Mouse (Mus musculus) midbrain, embryonic 11.5 days (tissue): ENCODE measurements at regions not wholly inside any gene's neighbourhood (a gene's known extent, or its start where the extent isn't known, plus 50 kb on each side); places are given as distances from the start of the nearest gene placed in this dataset.

Experiments
- ATAC-seq: fragments of 200-750 bp; cut with Nextera tagmentation; 2 replicates; pipeline ENCODE4 v1.8.0; 2017; ENCODE audit warnings: moderate TSS enrichment, moderate library complexity; ENCODE audit not compliant: low FRiP score
- DNase-seq: peaks from one replicate; pipeline ENCODE4 v3.0.0; 2015; ENCODE audit warnings: low spot score; ENCODE audit errors: missing footprints
- H3K27ac ChIP-seq: fragments of 300-500 bp; sonication (generic); 2 replicates; pipeline ENCODE4 v1.5.1; 2014; ENCODE audit warnings: low read depth, low read length
- H3K27me3 ChIP-seq: fragments of 300-500 bp; sonication (generic); 2 replicates; pipeline ENCODE4 v1.6.1; 2014; ENCODE audit warnings: mild to moderate bottlenecking, low read length, moderate library complexity, mixed read lengths; ENCODE audit not compliant: control insufficient read depth, insufficient read depth
- H3K36me3 ChIP-seq: fragments of 300-500 bp; sonication (generic); 2 replicates; pipeline ENCODE4 v1.6.1; 2014; ENCODE audit warnings: mild to moderate bottlenecking, low read length, moderate library complexity, mixed read lengths; ENCODE audit not compliant: control insufficient read depth, insufficient read depth
- H3K4me1 ChIP-seq: fragments of 300-500 bp; sonication (generic); 2 replicates; pipeline ENCODE4 v1.6.1; 2014; ENCODE audit warnings: low read length; ENCODE audit not compliant: control insufficient read depth, insufficient read depth
- H3K4me2 ChIP-seq: fragments of 300-500 bp; sonication (generic); 2 replicates; pipeline ENCODE4 v1.6.1; 2014; ENCODE audit warnings: mild to moderate bottlenecking, moderate library complexity
- H3K4me3 ChIP-seq: fragments of 300-500 bp; sonication (generic); 2 replicates; pipeline ENCODE4 v1.5.1; 2014; ENCODE audit warnings: low read depth, low read length
- H3K9ac ChIP-seq: fragments of 300-500 bp; sonication (generic); 2 replicates; pipeline ENCODE4 v1.6.1; 2014; ENCODE audit warnings: low read length
- H3K9me3 ChIP-seq: fragments of 300-500 bp; sonication (generic); 2 replicates; pipeline ENCODE4 v1.6.1; 2016; ENCODE audit warnings: low read length; ENCODE audit not compliant: control insufficient read depth
- WGBS: fragments of 180-500 bp; shearing (Covaris S2); extraction: QIAGEN DNeasy Blood & Tissue Kit; methylation state at CpG from one replicate; pipeline ENCODE4 v1.1.7; 2014; 5-methylcytosine and 5-hydroxymethylcytosine counted together

- DNase-seq: no peak
- H3K36me3 ChIP-seq: no peaks in the 10 kb centered on the region
- H3K4me2 ChIP-seq: no peak overlapping the region
- H3K9me3 ChIP-seq: no peaks in the 10 kb centered on the region
- H3K9ac ChIP-seq: no peak overlapping the region
- WGBS: 82% methylated on average over 3 of the region's 3 CpGs
- H3K4me1 ChIP-seq: no peaks in the 10 kb centered on the region
- no peak overlapping the region for H3K4me3 ChIP-seq
- no peak overlapping the region for H3K27ac ChIP-seq
- ATAC-seq: no peak
- no peaks in the 10 kb centered on the region for H3K27me3 ChIP-seq
Measured at GRCm38 (mm10) chr1:113297807-113298206, 1433.1 kb upstream of the Dsel start.

- Histone ChIP-seq H3K36me3 (no peaks in the 10 kb centered on the region), H3K27me3 (no peaks in the 10 kb centered on the region), H3K4me3 (no peak overlapping the region), H3K27ac (no peak overlapping the region), H3K4me1 (no peaks in the 10 kb centered on the region), H3K9ac (no peak overlapping the region), H3K9me3 (no peaks in the 10 kb centered on the region), H3K4me2 (no peak overlapping the region)
- ATAC-seq (no peak), DNase-seq (no peak)
Measured at GRCm38 (mm10) chr1:113288242-113288641, 1423.5 kb upstream of the Dsel start.

DNA sequence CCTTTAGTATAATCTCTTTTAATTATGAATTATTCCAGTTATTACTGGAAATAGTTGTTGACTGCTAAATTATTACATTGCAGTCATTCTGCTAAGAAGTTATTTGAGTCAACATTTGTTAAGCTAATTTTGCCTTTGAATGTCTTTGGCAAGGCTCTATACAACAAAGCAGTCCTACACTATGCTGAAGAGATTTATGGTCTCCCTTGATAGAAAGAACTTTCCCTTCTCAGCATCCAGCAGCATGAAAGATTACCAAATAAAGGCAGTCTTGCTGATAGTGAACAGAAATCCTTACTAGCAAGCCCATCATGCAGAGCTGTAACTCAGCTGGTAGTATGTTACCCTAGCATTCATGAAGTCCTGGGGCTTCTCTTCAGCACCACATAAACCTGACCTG is 1419.4 kb upstream of the Dsel start:
- H3K4me3 ChIP-seq: no peak overlapping the region
- no peaks in the 10 kb centered on the region for H3K9me3 ChIP-seq
- H3K36me3 ChIP-seq: no peaks in the 10 kb centered on the region
- ATAC-seq: no peak
- DNase-seq: no peak
- H3K9ac ChIP-seq: no peak overlapping the region
- no peaks in the 10 kb centered on the region for H3K27me3 ChIP-seq
- H3K27ac ChIP-seq: no peak overlapping the region
- H3K4me1 ChIP-seq: no peaks in the 10 kb centered on the region
- no peak overlapping the region for H3K4me2 ChIP-seq

DNA sequence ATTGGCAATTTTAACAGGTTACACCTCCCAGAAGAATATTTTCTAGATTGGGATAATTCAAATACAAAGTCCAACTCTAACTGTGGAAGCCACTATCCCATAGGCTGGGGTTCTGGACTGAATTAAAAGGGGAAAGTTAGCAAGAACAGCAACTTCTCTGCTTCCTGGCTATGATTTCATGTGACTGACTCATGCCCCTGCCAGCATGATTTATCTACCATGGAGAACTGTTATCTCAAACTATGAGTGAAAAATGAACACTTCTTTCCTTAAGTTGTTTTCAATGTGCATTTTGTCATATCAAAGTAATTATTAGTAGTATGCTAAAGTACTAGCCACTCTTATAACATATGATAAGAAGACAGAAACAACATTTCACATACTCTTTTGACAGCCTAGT is 1394.7 kb upstream of the Dsel start:
- Histone ChIP-seq H3K4me3 (no peak overlapping the region), H3K4me1 (no peaks in the 10 kb centered on the region), H3K9me3 (no peaks in the 10 kb centered on the region), H3K36me3 (no peaks in the 10 kb centered on the region), H3K4me2 (no peak overlapping the region), H3K27ac (no peak overlapping the region), H3K9ac (no peak overlapping the region), H3K27me3 (no peaks in the 10 kb centered on the region)
- DNase-seq: no peak
- no peak for ATAC-seq

GRCm38 (mm10) chr1:113247325-113247724 is 1382.6 kb upstream of the Dsel start:
- no peaks in the 10 kb centered on the region for H3K4me1 ChIP-seq
- no peak overlapping the region for H3K4me2 ChIP-seq
- no peak for DNase-seq
- ATAC-seq: no peak
- no peaks in the 10 kb centered on the region for H3K27me3 ChIP-seq
- no peak overlapping the region for H3K9ac ChIP-seq
- no peaks in the 10 kb centered on the region for H3K36me3 ChIP-seq
- no peak overlapping the region for H3K4me3 ChIP-seq
- no peak overlapping the region for H3K27ac ChIP-seq
- no peaks in the 10 kb centered on the region for H3K9me3 ChIP-seq
- 70% methylated on average over 5 of the region's 5 CpGs for WGBS

GRCm38 (mm10) chr1:113210095-113210494 is 1345.4 kb upstream of the Dsel start:
- Histone ChIP-seq H3K27ac (no peak overlapping the region), H3K4me2 (no peak overlapping the region), H3K4me1 (no peaks in the 10 kb centered on the region), H3K9ac (no peak overlapping the region), H3K9me3 (no peaks in the 10 kb centered on the region), H3K36me3 (no peaks in the 10 kb centered on the region), H3K4me3 (no peak overlapping the region), H3K27me3 (no peaks in the 10 kb centered on the region)
- no peak for ATAC-seq
- WGBS: 85% methylated on average over 1 of the region's 1 CpGs
- DNase-seq: no peak

GRCm38 (mm10) chr1:113204019-113204418 is 1339.3 kb upstream of the Dsel start:
- H3K27ac ChIP-seq: no peak overlapping the region
- no peaks in the 10 kb centered on the region for H3K36me3 ChIP-seq
- no peaks in the 10 kb centered on the region for H3K27me3 ChIP-seq
- no peaks in the 10 kb centered on the region for H3K9me3 ChIP-seq
- no peak overlapping the region for H3K4me3 ChIP-seq
- DNase-seq (no peak), ATAC-seq (no peak)
- H3K4me2 ChIP-seq: no peak overlapping the region
- WGBS: 97% methylated on average over 1 of the region's 1 CpGs
- H3K9ac ChIP-seq: no peak overlapping the region
- H3K4me1 ChIP-seq: no peaks in the 10 kb centered on the region

DNA sequence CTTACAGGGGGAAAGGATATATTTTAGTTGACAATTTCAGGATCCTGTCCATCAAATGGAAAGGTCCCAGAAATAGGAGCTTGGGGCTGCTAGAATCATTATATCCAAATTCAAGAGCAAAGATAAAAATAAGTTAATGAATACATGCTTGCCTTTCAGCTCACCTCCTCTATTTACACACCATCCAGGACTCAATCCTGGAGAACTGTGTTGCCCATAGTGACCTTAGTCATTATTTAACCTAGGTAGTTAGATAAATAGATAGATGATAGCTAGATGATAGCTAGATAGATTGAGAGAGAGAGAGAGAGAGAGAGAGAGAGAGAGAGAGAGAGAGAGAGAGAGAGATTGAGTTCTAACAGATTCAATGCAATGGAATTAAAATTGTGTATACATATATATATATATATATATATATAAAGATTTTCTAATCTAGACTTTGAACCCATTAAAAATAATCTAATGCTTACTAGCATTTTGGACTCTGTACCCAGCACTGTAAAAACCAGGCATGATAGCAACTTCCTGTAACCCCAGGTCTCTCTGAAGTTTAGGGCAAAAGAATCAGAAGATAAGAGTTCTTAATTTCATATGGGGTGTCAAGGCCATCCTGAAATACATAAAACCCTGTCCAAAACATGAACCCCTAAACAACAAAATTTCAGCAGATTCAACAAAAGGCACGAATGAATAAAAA is 1329.5 kb upstream of the Dsel start:
- Histone ChIP-seq H3K27me3 (no peaks in the 10 kb centered on the region), H3K4me3 (no peak overlapping the region), H3K4me1 (no peaks in the 10 kb centered on the region), H3K9me3 (no peaks in the 10 kb centered on the region), H3K36me3 (no peaks in the 10 kb centered on the region), H3K27ac (no peak overlapping the region), H3K4me2 (no peak overlapping the region), H3K9ac (no peak overlapping the region)
- WGBS: 66% methylated on average over 1 of the region's 1 CpGs
- no peak for DNase-seq
- ATAC-seq: no peak

DNA sequence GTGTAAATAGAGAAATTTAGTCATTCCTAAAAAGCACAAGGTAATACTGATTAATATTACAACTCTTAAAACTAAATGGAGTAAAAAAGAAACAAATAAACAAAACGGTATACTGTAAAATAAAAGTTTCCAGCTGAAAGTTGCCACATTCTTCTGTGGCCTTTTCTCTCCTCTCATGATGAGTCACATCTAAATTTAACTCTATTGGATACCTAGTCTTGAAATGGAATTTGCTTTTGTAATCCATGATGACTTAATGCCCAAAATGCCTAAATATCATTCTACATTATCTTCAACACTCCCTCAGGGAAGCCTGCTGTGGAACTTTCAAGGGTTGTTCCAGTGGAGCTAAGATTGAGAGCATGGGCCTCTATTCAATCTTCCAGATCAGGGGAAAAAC is 1298.5 kb upstream of the Dsel start:
- H3K27me3 ChIP-seq: no peaks in the 10 kb centered on the region
- H3K4me1 ChIP-seq: no peaks in the 10 kb centered on the region
- H3K4me2 ChIP-seq: no peak overlapping the region
- no peaks in the 10 kb centered on the region for H3K36me3 ChIP-seq
- no peaks in the 10 kb centered on the region for H3K9me3 ChIP-seq
- 91% methylated on average over 1 of the region's 1 CpGs for WGBS
- H3K9ac ChIP-seq: no peak overlapping the region
- no peak for DNase-seq
- H3K27ac ChIP-seq: no peak overlapping the region
- no peak overlapping the region for H3K4me3 ChIP-seq
- no peak for ATAC-seq
